Mouse (Mus musculus) neural tube, embryonic 10.5 days (tissue): ENCODE measurements around the gene Mpped1.

Experiments
- DNase-seq: peaks from one replicate; pipeline ENCODE4 v3.0.0-alpha.2; 2017; ENCODE audit warnings: low spot score; ENCODE audit errors: extremely low spot score

Mpped1 gene

GRCm38 (mm10) chr15:83779387-83779786 lies at the start of gene Mpped1:
Gene Mpped1 (plus strand): TSS chr15:83779467.
- DNase-seq = peak; percentile 51

DNA sequence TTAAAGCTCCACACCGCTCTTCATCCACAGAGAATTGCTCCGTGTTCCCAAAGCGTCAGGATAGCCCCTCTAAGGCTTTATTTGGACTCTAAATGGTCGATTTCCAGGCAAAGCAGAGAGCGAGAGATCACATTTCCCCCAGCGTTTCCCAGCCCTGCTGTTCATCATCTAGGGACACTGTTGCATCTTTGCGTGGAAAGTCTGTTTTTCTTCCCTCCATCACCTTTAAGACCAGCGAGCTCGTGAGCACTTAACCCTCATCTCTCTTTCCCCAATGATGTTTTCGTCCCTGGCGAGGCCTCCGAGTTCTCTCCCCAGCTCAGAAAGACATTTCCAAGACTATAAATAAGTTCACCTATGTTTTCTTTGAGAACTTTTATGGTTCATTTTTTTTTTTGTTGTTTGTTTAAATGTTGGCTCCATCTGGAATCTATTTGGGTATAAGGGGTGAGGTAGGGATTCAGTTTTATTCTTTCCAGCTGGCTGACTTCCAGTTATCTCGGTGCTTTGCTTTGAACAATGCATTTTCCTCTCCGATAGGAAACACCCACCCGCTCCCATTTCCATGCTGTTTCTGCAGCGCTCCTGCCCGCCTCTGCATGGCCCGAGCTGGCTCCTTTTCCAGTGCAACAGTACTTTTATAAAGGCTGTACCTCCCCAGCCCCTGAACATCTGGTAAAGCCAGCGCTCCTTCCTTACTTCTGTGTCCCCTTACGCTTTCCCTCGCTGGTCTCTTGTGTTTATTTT lies 38.4 kb upstream of the Mpped1 start:
- DNase-seq = peak; percentile 50

DNA sequence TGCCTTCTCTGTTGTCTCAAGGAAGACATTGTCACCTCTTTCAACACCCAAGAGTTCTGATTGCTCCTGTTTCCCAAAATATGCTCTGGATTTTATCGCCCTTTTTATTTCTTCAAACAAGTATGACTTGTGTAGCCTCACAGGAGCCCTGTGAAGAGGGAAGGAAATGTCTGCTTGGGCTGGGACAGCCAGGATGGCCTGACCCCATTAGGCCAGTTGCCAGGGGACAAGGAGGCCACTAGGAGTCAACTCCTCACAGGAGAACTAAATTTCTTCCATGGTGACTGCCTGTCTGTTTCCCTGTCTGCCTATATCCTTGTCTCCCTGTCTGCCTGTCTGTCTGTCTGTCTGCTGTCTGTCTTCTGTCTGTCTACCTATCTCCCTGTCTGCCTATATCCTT lies 37.2 kb upstream of the Mpped1 start:
- DNase-seq = no peak

DNA sequence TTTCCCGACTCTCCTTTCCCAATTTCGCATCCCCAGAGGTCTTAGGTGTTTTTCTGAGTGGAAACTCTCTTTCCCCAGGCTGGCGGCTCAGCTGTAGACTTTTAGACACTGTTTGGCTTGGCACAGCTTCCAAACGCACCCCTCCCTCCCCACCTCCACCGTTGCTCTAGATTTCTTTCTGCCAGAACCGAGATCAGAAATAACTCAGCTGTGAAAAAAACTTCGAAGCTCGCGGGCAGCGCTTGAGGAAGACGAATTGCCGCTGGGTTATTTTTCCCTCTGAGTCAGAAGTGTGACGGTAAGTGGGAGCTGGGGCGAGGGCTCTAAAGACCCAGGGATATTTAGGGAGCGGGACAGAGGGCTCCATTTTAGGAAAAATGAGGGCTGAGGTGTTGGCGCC lies 33.0 kb upstream of the Mpped1 start:
- DNase-seq = no peak

- DNase-seq = no peak
Observed at GRCm38 (mm10) chr15:83748986-83749385, 30.3 kb upstream of the Mpped1 start.

- no peak for DNase-seq
Observed at GRCm38 (mm10) chr15:83749436-83749835, 29.8 kb upstream of the Mpped1 start.

- peak; percentile 66 for DNase-seq
Observed at GRCm38 (mm10) chr15:83756742-83757141, 22.5 kb upstream of the Mpped1 start.

DNA sequence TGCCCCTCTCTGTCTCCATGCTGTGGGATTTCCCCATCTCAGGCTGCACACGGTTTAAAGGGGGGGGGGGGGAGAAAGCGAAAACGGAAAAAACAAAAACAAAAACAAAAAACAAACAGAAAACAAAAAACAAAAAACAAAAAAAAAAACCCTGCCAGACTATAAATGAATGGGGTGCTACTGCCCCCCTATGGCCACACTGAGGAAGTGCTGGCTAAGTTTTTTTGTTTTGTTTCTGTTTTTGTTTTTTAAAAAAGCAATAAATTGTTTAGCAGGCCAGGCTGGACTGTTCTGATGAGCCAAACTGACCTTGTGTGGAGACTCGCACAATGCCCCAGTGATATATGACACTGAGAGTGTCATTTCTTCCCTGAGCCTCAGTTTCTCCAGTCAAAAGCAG lies 20.3 kb upstream of the Mpped1 start:
- DNase-seq = no peak

- DNase-seq = peak; percentile 72
Observed at GRCm38 (mm10) chr15:83760683-83761082, 18.6 kb upstream of the Mpped1 start.

DNA sequence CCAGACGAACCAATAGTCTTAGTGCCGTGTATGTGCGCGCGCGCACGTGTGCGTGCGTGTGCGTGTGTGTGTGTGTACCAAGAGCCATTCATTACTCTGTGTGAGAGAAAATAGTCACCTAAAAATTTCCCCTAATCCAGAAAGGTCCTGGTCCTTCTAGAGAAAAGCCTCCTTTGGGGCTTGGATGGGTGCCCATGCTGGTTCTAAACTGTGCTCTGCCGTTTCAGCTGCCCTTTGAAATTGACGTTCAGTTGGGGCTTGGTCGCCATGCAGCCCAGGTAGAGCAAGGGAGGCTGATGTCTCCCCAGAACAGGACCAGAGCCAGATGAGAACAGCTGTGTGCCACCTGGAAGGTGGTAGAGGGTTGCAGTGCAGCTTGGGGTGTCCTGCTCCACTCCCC lies 17.8 kb upstream of the Mpped1 start:
- DNase-seq = no peak

DNA sequence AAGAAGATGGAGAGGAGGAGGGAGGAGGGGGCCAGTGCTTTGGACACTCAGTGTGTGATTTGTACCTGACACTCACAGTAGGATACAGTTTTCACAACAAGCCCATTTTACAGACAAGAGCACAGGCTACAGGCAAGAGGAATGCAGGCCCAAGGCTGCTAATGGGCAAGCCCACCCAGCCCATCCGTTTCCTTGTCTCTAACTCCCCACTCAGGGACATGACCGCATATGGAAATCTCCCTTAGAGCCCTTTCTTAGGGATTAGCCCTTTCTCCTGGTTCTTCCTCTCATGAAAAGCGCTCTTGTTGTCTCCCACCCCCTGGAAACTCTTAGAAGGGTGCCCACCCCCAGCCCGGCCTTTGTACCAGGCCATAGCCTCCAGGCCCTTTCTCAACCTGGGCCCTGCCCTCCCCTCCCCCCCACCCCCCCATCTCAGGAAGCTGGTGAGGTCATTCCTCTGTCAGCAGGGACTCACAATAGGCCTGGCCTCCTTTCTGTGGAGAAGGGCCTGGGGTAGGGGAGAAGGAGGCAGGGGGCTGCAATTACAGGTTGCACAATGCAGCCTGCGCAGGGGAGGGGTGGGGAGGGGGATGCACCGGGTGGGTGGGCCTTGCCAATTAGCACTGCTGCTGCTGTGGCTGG lies 13.8 kb upstream of the Mpped1 start:
- DNase-seq = no peak

DNA sequence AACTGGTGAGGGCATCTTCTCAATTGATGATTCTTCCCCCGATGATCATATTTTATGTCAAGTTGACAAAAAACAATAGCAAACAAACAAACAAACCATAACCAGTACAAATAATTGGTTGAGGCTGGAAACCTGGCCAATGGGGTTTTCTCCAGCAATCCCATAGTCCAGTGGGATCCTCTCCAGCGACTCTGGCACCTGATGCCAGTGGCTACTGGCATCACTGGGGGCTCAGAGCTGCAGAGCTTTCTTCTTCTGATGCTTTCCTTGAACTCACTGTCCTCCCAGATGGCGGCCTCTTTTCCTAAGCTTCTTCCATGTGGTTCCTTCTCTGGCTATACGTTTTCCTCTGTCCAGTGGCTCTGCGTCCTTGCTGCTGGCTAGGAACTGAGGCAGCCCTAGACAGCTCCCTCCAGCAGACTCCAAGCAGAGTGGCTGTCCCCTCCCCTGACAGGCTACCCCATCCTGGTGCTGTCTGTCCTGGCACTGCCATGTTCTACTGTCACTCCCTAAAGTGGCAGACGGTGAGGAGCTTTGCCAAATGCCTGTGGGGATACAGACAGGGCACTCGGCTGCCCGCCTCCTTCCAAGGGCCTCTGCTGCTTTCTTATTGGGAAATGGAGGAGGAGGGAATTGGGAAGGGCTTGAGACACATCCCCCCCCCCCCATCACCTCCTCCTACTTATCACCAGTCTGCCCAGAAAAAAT lies 7.8 kb upstream of the Mpped1 start:
- no peak for DNase-seq

- DNase-seq = no peak
Observed at GRCm38 (mm10) chr15:83772460-83772859, 6.8 kb upstream of the Mpped1 start.

GRCm38 (mm10) chr15:83772953-83773352 lies 6.3 kb upstream of the Mpped1 start:
- no peak for DNase-seq

- DNase-seq = no peak
Observed at GRCm38 (mm10) chr15:83774922-83775321, 4.3 kb upstream of the Mpped1 start.

GRCm38 (mm10) chr15:83776265-83777000 lies 2.8 kb upstream of the Mpped1 start:
- DNase-seq = no peak

GRCm38 (mm10) chr15:83777476-83777875 lies 1.8 kb upstream of the Mpped1 start:
- no peak for DNase-seq

DNA sequence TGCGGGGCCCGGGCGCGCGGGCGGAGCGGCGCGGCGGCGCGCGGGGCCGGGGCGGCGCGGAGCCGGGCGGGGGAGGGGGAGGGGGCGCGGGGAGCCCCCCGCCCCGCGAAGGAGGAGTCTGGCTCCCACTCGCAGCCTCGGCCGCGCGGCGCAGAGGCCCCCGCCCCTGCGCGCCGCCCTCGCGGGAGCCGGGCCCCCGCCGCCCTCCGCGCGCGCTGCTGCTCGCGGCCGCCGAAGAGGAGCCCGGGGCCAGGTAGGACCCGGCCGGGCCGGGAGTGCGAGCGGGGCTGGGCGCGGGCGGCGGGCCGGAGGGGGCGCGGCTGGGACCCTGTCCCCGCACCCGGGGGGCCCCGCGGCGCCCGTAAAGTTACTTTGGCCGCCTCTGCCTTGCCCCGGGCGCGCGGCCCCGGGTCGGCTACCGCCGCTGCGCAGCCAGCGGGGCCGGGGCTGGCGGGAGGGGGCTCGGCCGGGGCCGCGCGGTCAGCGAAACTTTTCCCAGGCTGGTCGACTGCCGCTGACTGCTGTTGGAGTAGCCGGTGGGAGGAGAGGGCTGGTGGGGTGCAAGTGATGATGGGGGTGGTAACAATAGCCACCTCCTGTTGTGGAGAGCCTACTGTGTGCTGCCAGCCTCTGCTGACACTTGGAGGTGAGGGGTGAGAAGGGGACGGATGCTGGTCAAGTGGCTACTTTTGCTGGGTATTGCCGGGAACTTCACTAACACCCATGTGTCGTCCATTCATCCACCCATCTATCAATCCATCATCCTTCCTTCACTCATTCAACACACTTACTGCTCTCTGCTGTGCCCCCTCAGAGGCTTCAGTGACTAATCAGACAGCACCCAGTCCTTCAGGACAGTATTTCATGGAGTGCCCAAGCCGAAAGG lies 831 bp downstream of the Mpped1 start:
- DNase-seq = peak; percentile 38

GRCm38 (mm10) chr15:83781304-83781703 lies 2.0 kb downstream of the Mpped1 start:
- DNase-seq = no peak

DNA sequence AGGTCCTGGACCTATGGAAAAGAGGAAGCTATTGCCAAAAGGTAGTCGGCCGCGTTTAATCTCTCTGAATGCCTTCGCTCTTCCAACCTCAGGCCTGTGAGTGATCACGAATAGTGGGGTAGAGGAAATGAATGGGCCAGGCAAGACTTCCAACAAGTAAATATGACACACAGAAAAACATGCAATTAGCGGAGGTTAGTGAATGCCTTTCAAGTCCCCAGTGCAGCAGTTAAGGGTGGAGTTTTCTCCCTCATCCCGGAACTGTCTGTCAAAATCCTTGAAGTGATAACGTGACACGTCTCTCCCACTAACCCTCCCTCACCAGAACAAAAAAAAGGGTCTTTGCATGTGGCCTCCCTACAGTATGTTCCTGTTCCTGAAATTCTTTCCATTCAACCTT lies 3.0 kb downstream of the Mpped1 start:
- DNase-seq = no peak

- no peak for DNase-seq
Observed at GRCm38 (mm10) chr15:83784772-83785171, 5.5 kb downstream of the Mpped1 start.
